Mouse (Mus musculus) heart, adult 11 months (tissue): Measurements from ENCODE around the gene Macf1.

ENCODE experiments used
- DNase-seq: peaks from one replicate; pipeline ENCODE4 v3.0.0; 2022

Macf1 gene

GRCm38 (mm10) chr4:123397643-123398434, 286.3 kb downstream of the Macf1 start:
- DNase-seq = peak; percentile 86

DNA sequence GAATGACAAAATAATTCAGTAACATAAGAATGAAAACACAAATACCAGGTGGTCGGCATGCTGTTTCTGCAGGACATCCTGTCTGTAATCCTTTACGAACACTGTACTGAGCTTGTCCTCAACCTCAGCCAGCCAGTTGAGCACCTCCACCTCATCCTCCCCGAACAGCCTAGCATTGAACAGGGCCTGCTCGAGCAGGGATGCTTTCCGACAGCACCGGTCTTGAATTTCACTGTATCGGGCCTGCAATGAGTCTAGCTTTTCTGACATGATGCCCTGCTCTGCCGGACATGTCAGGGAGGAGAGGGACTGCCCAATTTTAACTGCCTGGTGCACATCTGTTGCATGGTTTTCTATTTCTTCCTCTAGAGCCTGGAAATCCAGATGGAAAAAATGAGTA, 287.1 kb downstream of the Macf1 start:
- DNase-seq = peak; percentile 83

GRCm38 (mm10) chr4:123395435-123396000, 288.6 kb downstream of the Macf1 start:
- peak; percentile 58 for DNase-seq

GRCm38 (mm10) chr4:123394878-123395277, 289.3 kb downstream of the Macf1 start:
- peak; percentile 80 for DNase-seq

DNA sequence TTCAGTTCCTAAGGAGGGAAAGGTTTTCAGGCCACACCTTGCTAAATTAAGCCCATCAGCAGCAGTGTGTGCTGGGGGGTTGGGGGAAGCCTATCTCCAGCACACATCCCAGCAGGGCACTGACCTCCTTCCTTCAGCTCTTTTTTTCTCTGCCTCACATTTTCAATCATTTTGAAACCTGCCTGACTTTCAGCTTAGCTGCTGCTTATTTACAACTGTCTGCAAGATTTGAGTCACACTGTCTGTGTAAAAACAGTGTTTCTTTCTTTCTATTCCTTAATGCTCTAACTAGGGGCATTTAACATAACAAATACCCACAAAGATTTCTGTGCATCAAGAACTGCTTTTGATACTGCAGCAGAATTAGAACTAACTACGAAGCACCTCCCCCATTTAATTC, 289.9 kb downstream of the Macf1 start:
- DNase-seq = peak; percentile 74

DNA sequence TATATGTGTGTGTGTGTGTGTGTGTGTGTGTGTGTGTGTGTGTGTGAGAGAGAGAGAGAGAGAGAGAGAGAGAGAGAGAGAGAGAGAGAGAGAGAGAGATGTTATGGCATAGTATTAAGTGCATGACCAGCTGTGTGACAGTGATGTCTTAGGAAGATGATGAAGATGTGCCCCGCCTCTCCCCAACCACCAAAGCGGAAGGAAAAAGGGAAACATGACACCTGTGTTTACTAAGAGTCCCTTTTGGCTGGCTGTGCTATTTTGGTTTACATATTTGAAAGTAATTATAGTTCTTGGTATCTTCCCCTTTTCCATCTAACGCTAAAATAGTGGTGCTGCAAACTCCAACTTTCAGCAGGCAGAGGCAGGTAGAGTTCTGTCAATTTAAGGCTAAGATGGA, 291.2 kb downstream of the Macf1 start:
- peak; percentile 78 for DNase-seq

DNA sequence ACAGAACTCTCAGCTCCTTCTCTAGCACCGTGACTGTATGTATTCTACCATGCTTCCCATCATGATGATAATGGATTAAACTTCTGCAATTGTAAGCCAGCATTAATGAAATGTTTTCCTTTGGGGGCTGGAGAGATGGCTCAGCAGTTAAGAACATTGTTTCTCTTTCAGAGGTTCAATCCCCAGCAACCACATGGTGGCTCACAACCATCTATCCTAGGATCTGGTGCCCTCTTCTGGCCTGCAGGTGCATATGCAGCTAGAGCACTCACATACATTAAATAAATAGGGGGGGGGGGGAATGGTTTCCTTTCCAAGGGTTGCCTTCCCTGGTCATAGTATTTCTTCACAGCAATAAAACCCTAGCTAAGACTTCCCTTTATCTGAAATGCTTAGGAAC, 292.0 kb downstream of the Macf1 start:
- DNase-seq = peak; percentile 72

DNA sequence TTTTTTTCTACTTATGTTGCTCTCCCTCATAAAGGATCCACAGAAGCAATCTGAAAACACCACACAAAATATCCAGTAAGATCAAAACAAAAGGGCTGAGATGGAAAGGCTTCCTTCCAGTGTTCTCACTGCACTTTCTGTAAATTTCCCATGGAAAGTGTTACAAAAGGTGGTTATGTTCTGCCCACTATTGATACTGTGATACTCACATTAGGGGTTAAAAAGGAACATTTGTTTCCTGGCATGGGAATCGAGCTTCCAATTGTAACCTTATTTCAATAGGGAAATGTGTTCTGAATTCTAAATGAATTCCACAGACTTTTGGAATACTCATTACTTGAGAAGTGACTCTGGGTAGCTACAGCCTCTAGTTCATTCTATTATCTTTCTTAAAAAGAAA, 299.1 kb downstream of the Macf1 start:
- no peak for DNase-seq

DNA sequence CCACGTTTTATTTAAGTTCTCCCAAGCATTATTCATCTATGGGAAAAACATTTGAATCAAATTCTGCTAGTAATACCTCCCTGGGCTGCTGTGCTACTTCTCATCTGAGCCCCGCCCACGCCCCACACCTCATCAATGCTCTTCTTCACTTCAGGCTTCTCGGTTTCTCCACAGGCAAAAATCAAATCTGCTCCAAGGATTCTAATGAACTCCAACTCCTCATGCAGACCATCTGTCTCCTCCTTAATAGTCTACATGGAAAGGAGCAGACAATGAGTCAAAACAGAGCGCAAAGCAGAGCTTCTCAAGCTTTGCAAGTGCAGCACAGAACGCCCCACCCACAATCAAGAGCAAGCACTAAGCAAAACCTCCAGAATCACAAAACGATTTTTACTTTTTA, 301.0 kb downstream of the Macf1 start:
- peak; percentile 27 for DNase-seq

DNA sequence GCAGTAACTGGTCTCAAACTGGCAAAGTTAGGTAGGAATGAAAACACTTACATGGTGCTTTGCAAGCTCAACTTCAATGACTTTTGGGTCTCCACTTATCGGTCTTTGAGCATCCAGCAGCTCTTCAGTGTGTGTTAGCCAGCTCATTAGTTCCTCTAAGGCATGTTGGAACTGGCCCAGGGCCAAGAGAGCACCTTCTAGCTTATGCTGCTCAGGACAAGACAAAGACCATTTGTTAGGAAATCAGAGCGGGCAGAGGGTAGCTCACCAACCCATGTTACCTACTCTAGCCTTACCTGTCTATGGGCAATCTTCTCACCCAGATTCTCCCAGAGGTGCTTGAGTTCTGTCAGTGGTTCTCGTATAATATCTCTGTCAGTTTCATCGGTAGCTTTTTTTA, 302.1 kb downstream of the Macf1 start:
- DNase-seq = peak; percentile 77

DNA sequence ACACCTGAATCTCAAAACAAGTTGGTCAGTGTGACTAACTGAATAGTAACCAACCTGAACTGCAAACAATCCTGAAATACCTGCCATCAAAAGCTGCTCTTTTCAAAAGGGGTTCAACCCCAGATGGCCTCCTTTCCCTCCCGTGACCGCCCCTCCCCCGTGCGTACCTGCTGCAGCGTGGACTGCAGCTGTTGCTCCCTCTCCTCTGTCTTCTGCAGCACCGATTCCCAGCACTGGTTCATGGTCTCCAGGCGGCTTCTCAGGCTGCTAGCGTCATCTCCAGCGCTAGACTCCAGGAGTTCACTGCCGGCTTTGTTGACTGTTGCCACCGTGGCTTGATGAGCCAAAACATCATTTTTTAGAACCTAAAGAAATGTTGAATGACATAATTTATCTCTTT, 302.6 kb downstream of the Macf1 start:
- DNase-seq = peak; percentile 82

DNA sequence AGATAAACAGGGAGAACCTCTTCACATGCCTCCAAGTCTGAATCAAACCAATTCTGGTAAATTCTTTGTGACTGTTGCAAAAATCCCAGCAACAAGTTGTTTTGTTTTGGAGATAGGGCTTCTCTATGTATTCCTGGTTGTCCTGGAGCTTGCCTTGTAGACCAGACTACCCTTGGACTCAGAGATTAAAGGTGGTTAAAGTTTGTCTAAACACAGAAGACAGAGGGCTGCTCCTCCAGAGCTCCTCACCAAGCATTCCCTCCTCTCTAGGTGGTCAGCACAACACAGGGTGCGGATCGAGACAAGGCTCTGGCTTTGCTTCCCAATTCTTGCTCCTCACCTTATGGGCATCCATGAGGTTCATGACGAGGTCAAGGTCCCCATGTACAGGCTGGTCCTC, 308.1 kb downstream of the Macf1 start:
- DNase-seq = peak; percentile 84

DNA sequence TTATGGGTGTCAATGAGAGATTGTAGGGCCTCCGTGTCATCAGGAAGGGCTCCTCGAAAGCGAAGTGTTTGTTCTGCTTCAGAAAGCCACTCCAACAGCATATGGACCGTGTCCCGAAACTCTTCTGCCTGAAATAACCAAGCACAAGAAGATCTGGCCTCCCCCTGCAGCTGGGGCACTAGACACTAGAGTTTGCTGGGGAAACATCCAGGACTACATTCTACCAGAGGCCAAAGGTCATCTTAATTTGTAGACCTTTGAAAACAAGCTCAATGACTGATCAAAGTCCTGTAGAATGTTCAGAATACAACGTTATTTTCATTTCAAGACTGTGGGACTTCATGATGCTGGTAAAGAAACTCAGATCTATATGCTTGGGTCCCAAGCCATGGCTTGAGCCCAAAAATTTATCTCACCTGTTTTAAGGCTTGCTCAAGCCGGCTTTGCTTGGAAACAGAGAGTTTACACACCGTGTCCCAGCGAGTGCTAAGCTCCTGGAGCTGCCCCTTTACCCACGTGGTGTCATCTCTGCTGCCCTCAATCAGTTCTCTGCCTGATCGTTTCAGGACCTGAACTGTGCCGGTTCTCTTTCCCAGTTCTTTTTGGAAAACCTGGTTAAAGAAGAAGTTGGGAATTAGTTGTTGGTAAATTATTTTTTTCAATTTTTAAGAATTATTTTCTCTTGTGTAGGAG, 309.7 kb downstream of the Macf1 start:
- peak; percentile 78 for DNase-seq

DNA sequence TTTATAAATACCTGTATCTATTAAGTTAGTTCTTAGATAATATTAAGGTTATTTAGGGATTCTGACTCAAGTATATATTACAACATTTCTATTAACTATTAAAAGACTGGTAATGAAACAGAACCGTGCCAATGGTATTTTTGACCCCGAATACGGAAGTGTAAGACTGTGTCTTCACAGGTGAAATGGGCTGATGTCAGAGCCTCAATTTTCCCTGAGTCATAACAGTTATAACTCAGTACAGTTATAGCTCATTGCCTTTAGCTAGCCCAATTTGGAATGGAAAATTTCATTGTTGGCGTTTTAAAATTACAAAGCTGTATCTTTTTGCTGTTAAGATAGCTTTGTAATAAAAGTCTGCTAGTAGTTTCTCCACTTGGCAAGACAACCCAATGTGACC, 320.6 kb downstream of the Macf1 start:
- no peak for DNase-seq

DNA sequence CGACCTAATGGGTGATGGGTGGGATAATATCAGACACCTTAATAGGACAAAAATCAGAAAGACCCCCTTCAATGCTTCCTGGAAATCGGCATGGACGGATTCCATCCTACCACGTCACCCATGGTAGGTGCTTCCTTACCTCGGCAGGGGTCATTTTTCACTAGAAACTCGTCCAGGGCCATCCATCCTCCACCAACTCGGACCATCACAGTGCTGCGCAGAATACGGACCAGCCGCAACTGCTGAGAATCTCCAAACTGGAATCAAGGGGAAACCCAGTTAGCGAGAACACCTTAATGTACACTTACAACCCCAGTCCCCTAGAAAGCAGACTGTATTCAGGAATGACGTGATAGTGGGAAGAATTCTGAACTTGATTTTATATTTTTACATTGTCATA, 323.4 kb downstream of the Macf1 start:
- peak; percentile 81 for DNase-seq

- peak; percentile 62 for DNase-seq
Measured at GRCm38 (mm10) chr4:123358613-123359012, 325.5 kb downstream of the Macf1 start.

DNA sequence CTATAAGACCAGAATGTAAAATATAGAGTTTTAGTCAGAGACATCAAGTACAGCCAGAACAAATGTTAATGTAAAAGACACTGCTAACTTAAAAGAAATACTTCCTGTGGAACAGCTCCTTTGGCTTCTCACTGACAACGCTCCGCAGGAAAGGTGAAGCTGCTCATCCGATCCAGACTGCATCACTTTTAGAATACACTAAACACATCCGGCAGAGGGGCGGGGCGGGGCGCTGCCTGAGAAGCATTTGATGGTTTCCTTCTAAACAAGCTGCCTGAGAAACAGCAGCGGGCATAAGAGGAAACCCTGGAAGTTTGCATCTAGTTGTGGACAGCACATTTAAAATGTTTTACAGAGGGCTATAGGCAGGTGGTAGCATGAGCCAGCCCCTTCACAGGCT, 328.2 kb downstream of the Macf1 start:
- peak; percentile 55 for DNase-seq

- no peak for DNase-seq
Measured at GRCm38 (mm10) chr4:123353271-123353877, 330.8 kb downstream of the Macf1 start.

DNA sequence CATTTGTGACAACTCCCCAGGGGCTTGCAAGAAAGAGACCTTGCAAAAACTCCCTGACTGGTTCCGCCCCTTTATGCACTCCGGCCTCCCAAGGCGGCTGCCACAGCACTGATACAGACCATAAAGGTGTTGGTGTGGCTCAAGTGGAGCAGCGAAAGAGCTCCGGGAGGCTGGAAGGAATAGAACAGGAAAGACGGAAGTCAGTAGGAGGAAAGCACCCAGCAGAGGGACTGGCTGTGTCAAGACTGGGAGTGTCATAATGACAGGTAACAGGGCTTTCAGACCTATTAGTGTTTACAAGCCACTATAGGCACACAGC, 340.7 kb downstream of the Macf1 start:
- no peak for DNase-seq

DNA sequence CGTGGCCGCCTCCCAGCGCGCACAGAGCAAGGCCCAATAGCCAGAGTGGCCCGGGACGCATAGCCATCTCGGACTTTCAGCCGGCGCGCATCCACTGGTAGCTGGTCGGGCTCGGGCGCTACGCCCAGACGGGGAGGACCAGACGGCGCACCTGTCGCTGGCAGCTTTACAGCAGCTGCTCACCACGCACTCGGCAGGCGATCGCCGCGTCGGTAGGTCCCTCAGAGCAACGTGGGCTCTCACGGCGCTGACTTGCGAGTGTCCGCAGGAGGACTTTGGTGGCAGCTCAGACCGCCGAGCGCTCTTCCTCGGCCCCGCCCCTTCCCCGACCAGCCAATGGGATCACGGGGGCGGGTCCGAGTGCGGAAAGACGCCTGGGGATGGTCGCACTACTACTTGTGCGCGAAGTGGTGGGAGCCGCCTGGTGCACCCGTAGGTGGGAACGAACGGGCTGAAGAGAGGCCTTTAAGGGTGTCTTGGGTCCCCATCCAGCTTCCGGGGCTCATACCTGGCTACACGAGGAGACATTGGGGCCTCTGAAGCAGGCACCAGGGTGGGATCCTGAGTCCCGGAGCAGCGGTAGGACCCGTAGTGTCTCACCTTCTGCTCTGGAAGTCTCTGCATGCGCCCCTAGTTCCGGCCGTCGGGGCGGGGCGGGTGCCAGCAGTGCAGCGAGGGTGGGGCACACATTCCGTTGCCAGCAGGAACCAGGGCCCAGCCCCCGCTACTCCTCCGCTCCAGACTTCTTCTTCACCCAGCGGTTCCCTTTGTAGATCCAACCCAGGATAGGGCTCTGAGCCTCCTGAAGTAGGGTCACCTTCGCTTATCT, 341.3 kb downstream of the Macf1 start, which contains the start of gene Bmp8a:
Gene Bmp8a, minus strand, starts transcription at position 611 of the 829 bp plus-strand sequence.
- DNase-seq = peak; percentile 97

DNA sequence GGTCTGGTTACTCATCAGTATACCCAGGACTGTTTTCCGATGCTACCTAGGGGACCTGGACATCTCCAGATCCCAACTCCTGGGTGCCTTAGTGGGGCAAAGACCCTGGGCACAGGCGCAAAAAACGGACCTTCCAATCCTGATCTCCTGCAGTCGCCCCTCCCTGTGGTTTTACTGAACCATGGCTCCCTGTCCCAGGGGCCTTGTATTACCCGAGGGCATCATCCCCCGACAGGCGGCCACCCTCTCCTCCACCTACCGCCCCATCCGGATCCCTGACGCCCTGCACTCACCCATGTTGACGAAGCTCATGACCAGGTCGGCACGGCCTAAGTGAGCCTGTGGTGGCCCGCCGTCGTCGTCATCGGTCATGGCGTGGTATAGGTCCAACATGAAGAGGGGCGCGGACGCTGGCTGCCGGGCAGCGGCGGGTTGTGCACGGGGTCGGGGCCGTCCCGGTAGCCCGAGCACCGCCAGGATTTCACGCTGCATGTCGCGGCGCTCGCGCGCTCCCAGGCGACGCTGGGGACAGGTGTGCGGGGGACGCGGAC, 342.0 kb downstream of the Macf1 start:
- peak; percentile 91 for DNase-seq

DNA sequence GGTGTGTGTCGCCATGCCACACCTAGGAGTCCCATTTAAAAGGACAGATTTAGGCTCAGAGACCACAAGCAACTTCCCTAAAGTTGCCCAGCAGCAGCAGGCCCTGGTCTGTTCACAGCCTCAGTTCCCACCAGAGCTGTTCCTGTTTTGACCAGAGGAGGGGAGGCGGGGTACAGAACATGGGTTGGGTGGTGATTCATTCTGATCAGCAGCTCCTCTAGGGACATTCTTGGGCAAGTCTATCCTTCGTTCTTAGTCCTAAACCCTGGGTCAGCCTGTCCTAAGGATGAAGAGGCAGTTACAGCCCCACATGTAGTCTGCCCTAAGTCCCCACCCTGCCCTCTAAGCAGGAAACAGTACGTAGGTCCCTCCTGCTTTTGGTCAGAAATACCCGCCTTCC, 343.9 kb downstream of the Macf1 start:
- peak; percentile 89 for DNase-seq

- DNase-seq = no peak
Measured at GRCm38 (mm10) chr4:123337693-123338092, 346.5 kb downstream of the Macf1 start.
